11 mouse cellular contexts compared by ENCODE assay signal in genomic region chr11:57771676-57772075, GRCm38 (mm10).
"Had no signal": no experiment of that assay in that cellular context is flagged by ENCODE, and none has a peak within 500 bp of the region (broad histone marks: within the 10 kb centered on the region; RNA-seq: fewer than 3 reads in every experiment).

No protein-coding gene starts in this region.

- DNase-seq: kidney, postnatal 25 days; layer of hippocampus, adult 9-11 months; liver, postnatal 0 days; lung, embryonic 14.5 days; lung, postnatal 36 days; thymus, adult 18-20 months; thymus, postnatal 14 days; thymus, postnatal 4 days had no signal

- ATAC-seq: liver, postnatal 0 days; lung, postnatal 0 days; midbrain, embryonic 13.5 days; midbrain, embryonic 16.5 days had no signal
